Mouse (Mus musculus): ENCODE measurements around the gene Nckipsd. TPM values are rescaled to one million over a fixed set of nuclear protein-coding genes. Genes with fewer than 3 reads are reported as not detected.

The Nckipsd gene
- total and polyA plus RNA-seq, 3 experiments = 6.4 to 13.2 (median 6.6) TPM

- no peak overlapping the region for H3K27ac ChIP-seq (ENCODE audit: insufficient read depth, low read depth)
- no peaks in the 10 kb centered on the region for H3K9me3 ChIP-seq (replicated peaks; ENCODE audit: low read length)
- peaks cover 28 to 79% of the 10 kb centered on the region in 2 experiments for H3K4me1 ChIP-seq (ENCODE audit: control insufficient read depth in 1 of 2, insufficient read depth in 2 of 2)
- peaks cover 38 to 56% of the 10 kb centered on the region in 2 experiments for H3K36me3 ChIP-seq (replicated peaks in 1 of 2; ENCODE audit: control insufficient read depth in 1 of 2, insufficient read depth in 1 of 2, low read length in 1 of 2)
- peaks cover 40% of the 10 kb centered on the region for H3K79me2 ChIP-seq (replicated peaks; ENCODE audit: control insufficient read depth, extremely low read depth, insufficient read depth, poor library complexity, severe bottlenecking)
- TF ChIP-seq CHD1 (IDR thresholded peaks at IDR 0.05; ENCODE audit: low read depth, low read length) (no peak), KAT2A (IDR thresholded peaks at IDR 0.05; ENCODE audit: insufficient replicate concordance, low read length) (no peak), TBP (conservative IDR thresholded peaks at IDR 0.05; ENCODE audit: low read depth, low read length) (no peak), GABPA (IDR thresholded peaks at IDR 0.05; ENCODE audit: insufficient replicate concordance, low read depth, low read length) (no peak), POLR2A (IDR thresholded peaks at IDR 0.05; ENCODE audit: low read depth, low read length) (no peak), E2F4 (IDR thresholded peaks at IDR 0.05; ENCODE audit: insufficient replicate concordance, low read depth, low read length) (no peak), ZNF384 (IDR thresholded peaks at IDR 0.05; ENCODE audit: low read depth, low read length) (no peak), TCF12 (IDR thresholded peaks at IDR 0.05; ENCODE audit: low read depth, low read length) (no peak), USF1 (IDR thresholded peaks at IDR 0.05; ENCODE audit: low read depth, low read length) (no peak), PAX5 (IDR thresholded peaks at IDR 0.05; ENCODE audit: low read length) (no peak), NRF1 (IDR thresholded peaks at IDR 0.05; ENCODE audit: low read depth, low read length) (no peak)
- dilution Hi-C loops (cut with MboI; ENCODE audit: extremely low pct_ligation_motif_present, extremely low pct_unique_long_range_greater_than_20kb, low sequenced_read_pairs) (no loop called here), in situ Hi-C loops (cut with MboI; ENCODE audit: low pct_ligation_motif_present, low pct_unique_long_range_greater_than_20kb, low sequenced_read_pairs) (no loop called here)
- no peak overlapping the region for H3K9ac ChIP-seq (ENCODE audit: insufficient read depth, low read depth)
- H3K4me2 ChIP-seq (ENCODE audit: insufficient read depth, low read depth, poor library complexity, severe bottlenecking) = no peak overlapping the region
- no peaks in the 10 kb centered on the region for H3K27me3 ChIP-seq (replicated peaks)
- H3K4me3 ChIP-seq (replicated peaks in 1 of 3; ENCODE audit: low read depth in 2 of 3, low read length in 2 of 3, poor library complexity in 1 of 3) = no peak overlapping the region
- no peak for DNase-seq (ENCODE audit: extremely low read depth)
Observed at GRCm38 (mm10) chr9:108796351-108796981, 11.7 kb upstream of the Nckipsd start.

- H3K36me3 ChIP-seq (replicated peaks in 1 of 2; ENCODE audit: control insufficient read depth in 1 of 2, insufficient read depth in 1 of 2, low read length in 1 of 2) = peaks cover 43 to 66% of the 10 kb centered on the region in 2 experiments
- dilution Hi-C loops (cut with MboI; ENCODE audit: extremely low pct_ligation_motif_present, extremely low pct_unique_long_range_greater_than_20kb, low sequenced_read_pairs) = no loop called here
- H3K4me2 ChIP-seq (ENCODE audit: insufficient read depth, low read depth, poor library complexity, severe bottlenecking) = no peak overlapping the region
- no peak overlapping the region for H3K27ac ChIP-seq (ENCODE audit: insufficient read depth, low read depth)
- no peak overlapping the region for H3K4me3 ChIP-seq (replicated peaks in 1 of 3; ENCODE audit: low read depth in 2 of 3, low read length in 2 of 3, poor library complexity in 1 of 3)
- H3K9me3 ChIP-seq (replicated peaks; ENCODE audit: low read length) = no peaks in the 10 kb centered on the region
- in situ Hi-C loops (cut with MboI; ENCODE audit: low pct_ligation_motif_present, low pct_unique_long_range_greater_than_20kb, low sequenced_read_pairs) = no loop called here
- H3K79me2 ChIP-seq (replicated peaks; ENCODE audit: control insufficient read depth, extremely low read depth, insufficient read depth, poor library complexity, severe bottlenecking) = peaks cover 31% of the 10 kb centered on the region
- no peak for DNase-seq (ENCODE audit: extremely low read depth)
- no peaks in the 10 kb centered on the region for H3K27me3 ChIP-seq (replicated peaks)
- H3K4me1 ChIP-seq (ENCODE audit: control insufficient read depth in 1 of 2, insufficient read depth in 2 of 2) = peaks cover 20 to 69% of the 10 kb centered on the region in 2 experiments
- TF ChIP-seq JUND (conservative IDR thresholded peaks at IDR 0.05; ENCODE audit: low read depth, low read length) (no peak), ZKSCAN1 (IDR thresholded peaks at IDR 0.05; ENCODE audit: borderline replicate concordance, low read depth, low read length) (no peak), ELF1 (IDR thresholded peaks at IDR 0.05; ENCODE audit: low read depth, low read length) (no peak), ZNF384 (IDR thresholded peaks at IDR 0.05; ENCODE audit: low read depth, low read length) (no peak), HCFC1 (IDR thresholded peaks at IDR 0.05; ENCODE audit: low read depth, low read length) (no peak), JUN (IDR thresholded peaks at IDR 0.05; ENCODE audit: insufficient read depth, low read depth, low read length) (no peak), RCOR1 (conservative IDR thresholded peaks at IDR 0.05; ENCODE audit: low read depth, low read length) (no peak), UBTF (IDR thresholded peaks at IDR 0.05; ENCODE audit: low read depth, low read length) (no peak), ETS1 (conservative IDR thresholded peaks at IDR 0.05; ENCODE audit: low read depth, low read length) (no peak), MAFK (IDR thresholded peaks at IDR 0.05; ENCODE audit: insufficient replicate concordance, low read length) (no peak), ZMIZ1 (IDR thresholded peaks at IDR 0.05; ENCODE audit: low read depth, low read length) (no peak), SMC3 (IDR thresholded peaks at IDR 0.05; ENCODE audit: low read depth, low read length) (no peak), POLR2AphosphoS2 (IDR thresholded peaks at IDR 0.05; ENCODE audit: low read depth, low read length) (no peak), USF1 (IDR thresholded peaks at IDR 0.05; ENCODE audit: low read depth, low read length) (no peak), MYC (IDR thresholded peaks at IDR 0.05; ENCODE audit: low read depth, low read length) (no peak), MAZ (IDR thresholded peaks at IDR 0.05; ENCODE audit: low read depth, low read length) (no peak)
- no peak overlapping the region for H3K9ac ChIP-seq (ENCODE audit: insufficient read depth, low read depth)
Observed at GRCm38 (mm10) chr9:108797477-108797876, 10.7 kb upstream of the Nckipsd start.
